Mouse (Mus musculus) lung, embryonic 14.5 days (tissue): ENCODE results near the gene Zfp691. TPM values are rescaled to one million over a fixed set of nuclear protein-coding genes. Genes with fewer than 3 reads are reported as not detected.

ENCODE experiments used
- ATAC-seq: fragments of 200-750 bp; cut with Nextera tagmentation; 2 replicates; pipeline ENCODE4 v1.8.0; 2017; ENCODE audit warnings: mild to moderate bottlenecking, moderate TSS enrichment, moderate library complexity; ENCODE audit not compliant: insufficient read depth
- DNase-seq: peaks from one replicate; pipeline ENCODE4 v3.0.0-alpha.2; 2015
- H3K27ac ChIP-seq: fragments of 300-500 bp; sonication (generic); 2 replicates; pipeline ENCODE4 v1.5.1; 2014; ENCODE audit warnings: low read depth, mild to moderate bottlenecking, moderate library complexity
- H3K27me3 ChIP-seq: fragments of 300-500 bp; sonication (generic); 2 replicates; pipeline ENCODE4 v1.6.1; 2014; ENCODE audit warnings: low read length, control low read depth; ENCODE audit not compliant: insufficient read depth
- H3K36me3 ChIP-seq: fragments of 300-500 bp; sonication (generic); 2 replicates; pipeline ENCODE4 v1.6.1; 2014; ENCODE audit warnings: control low read depth; ENCODE audit not compliant: insufficient read depth
- H3K4me1 ChIP-seq: fragments of 300-500 bp; sonication (generic); 2 replicates; pipeline ENCODE4 v1.6.1; 2014; ENCODE audit warnings: antibody characterized with exemption, control low read depth; ENCODE audit not compliant: insufficient read depth
- H3K4me2 ChIP-seq: fragments of 300-500 bp; sonication (generic); 2 replicates; pipeline ENCODE4 v1.6.1; 2014; ENCODE audit warnings: mild to moderate bottlenecking
- H3K4me3 ChIP-seq: fragments of 300-500 bp; sonication (generic); 2 replicates; pipeline ENCODE4 v1.5.1; 2014; ENCODE audit warnings: low read depth, low read length
- H3K9ac ChIP-seq: fragments of 300-500 bp; sonication (generic); 2 replicates; pipeline ENCODE4 v1.6.1; 2014
- H3K9me3 ChIP-seq: fragments of 300-500 bp; sonication (generic); 2 replicates; pipeline ENCODE4 v1.6.1; 2016; ENCODE audit warnings: low read depth, low read length, control low read depth
- CTCF ChIP-seq: IDR thresholded peaks from 2 replicates; pipeline ENCODE4 v1.5.1; 2016; ENCODE audit warnings: antibody characterized with exemption, low read depth
- WGBS: fragments of 180-500 bp; shearing (Covaris S2); extraction: QIAGEN DNeasy Blood & Tissue Kit; methylation state at CpG from one replicate; pipeline ENCODE4 v1.1.7; 2014; 5-methylcytosine and 5-hydroxymethylcytosine counted together
- polyA plus RNA-seq: library from polyadenylated mRNA; unstranded; fragments of >200 nt; fragmentation: Nextera tagmentation; extraction: Ambion mirVana; gene quantifications from 2 replicates; pipeline ENCODE4 v1.2.1, GENCODE M21; 2014

The Zfp691 gene
- polyA plus RNA-seq, 1 experiment from 2014 or later = 7.7 TPM

DNA sequence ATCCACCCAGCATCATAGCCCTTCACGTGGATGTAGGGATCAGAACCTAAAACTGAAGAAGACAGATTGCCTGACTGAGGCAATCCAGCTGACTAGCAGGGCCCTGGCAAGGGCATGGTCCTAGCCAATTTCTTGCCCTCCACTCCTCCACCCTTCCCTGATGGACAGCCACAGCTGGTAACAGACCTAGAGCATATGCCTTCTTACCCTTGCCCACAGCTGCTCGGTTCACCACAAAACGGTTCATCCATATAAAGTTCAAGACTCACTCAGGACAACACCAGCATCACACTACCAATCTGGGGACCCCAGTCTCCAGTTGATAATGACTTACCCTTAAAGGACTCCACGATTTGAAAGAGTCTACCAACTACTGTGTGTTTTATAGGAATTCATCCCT lies 11.8 kb upstream of the Zfp691 start:
- Histone ChIP-seq H3K27me3 (no peaks in the 10 kb centered on the region), H3K4me2 (no peak overlapping the region), H3K4me3 (no peak overlapping the region), H3K9me3 (no peaks in the 10 kb centered on the region), H3K27ac (no peak overlapping the region), H3K4me1 (no peaks in the 10 kb centered on the region), H3K9ac (no peak overlapping the region), H3K36me3 (no peaks in the 10 kb centered on the region)
- 75% methylated on average over 4 of the region's 4 CpGs for WGBS
- DNase-seq (no peak), ATAC-seq (no peak)
- TF ChIP-seq CTCF = no peak

DNA sequence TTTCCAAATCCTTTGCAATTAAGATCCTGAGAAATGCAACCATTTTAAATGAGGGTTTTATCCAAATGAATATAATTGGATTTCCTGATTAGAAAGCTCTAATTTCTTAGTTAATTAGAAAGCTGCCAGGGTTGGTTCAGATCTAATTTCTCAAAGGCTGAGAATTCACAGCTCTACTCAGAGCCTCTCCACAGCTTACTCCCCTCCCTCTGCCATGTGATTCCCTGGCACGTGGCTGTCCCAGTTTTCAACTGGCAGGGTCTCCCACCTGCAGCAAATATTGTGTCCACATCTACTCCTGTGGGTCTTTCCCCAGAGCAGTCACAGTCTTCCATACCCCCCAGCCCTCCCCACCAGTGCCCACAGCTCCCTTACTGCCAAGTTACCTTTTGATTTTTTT lies 9.5 kb upstream of the Zfp691 start:
- Histone ChIP-seq H3K9me3 (no peaks in the 10 kb centered on the region), H3K9ac (no peak overlapping the region), H3K36me3 (no peaks in the 10 kb centered on the region), H3K4me2 (no peak overlapping the region), H3K4me3 (no peak overlapping the region), H3K27me3 (no peaks in the 10 kb centered on the region), H3K4me1 (no peaks in the 10 kb centered on the region), H3K27ac (no peak overlapping the region)
- TF ChIP-seq CTCF = no peak
- no peak for ATAC-seq
- no peak for DNase-seq
- 32% methylated on average over 1 of the region's 1 CpGs for WGBS

DNA sequence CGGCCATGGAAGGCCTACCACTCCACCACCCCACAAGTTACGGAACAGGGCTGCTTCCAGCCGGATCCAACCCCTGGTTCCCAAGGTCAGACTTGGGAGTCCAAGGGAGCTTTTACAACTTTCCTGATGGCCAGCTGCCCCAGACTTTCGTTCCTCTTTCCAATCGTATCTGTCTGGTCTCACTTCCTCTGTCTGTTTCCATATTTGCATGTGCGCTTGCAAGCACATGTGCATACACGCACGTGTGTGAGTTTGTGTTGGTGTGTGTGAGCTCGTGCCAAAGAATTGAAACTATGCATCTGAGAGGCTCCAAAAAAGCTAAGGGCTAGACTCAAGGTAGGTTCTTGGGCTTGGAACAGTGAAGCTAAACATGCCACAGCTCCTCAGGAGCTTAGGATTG lies 7.5 kb upstream of the Zfp691 start:
- H3K4me1 ChIP-seq = no peaks in the 10 kb centered on the region
- H3K4me2 ChIP-seq = no peak overlapping the region
- TF ChIP-seq CTCF = no peak
- no peak overlapping the region for H3K27ac ChIP-seq
- no peaks in the 10 kb centered on the region for H3K9me3 ChIP-seq
- H3K4me3 ChIP-seq = no peak overlapping the region
- WGBS = 83% methylated on average over 9 of the region's 9 CpGs
- ATAC-seq (no peak), DNase-seq (no peak)
- H3K9ac ChIP-seq = no peak overlapping the region
- no peaks in the 10 kb centered on the region for H3K27me3 ChIP-seq
- no peaks in the 10 kb centered on the region for H3K36me3 ChIP-seq

DNA sequence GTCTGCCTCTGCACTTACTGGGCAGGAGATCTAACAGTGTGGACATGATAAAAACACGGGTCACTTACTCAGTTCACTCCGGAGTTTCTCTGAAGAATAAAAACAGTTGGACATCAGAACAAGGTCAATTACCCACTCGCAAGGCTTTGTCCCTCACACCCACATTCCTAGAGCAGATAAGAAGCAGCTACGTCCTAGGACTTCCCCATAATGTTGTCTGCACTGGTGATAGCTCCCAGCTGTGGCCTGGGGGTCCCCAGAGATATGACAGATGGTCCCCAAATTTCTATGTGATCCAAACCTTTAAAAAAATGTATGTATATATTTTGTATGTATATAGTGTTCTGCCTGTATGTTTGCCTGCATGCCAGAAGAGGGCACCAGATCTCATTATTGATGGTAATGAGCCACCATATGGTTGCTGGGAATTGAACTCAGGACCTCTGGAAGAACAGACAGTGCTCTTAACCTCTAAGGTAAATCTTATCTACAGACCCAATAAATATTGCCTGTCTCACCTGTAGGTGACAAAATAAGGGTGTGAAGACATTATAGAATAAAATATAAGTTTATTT lies 6.2 kb upstream of the Zfp691 start:
- WGBS = 40% methylated on average over 4 of the region's 4 CpGs
- no peaks in the 10 kb centered on the region for H3K4me1 ChIP-seq
- no peak overlapping the region for H3K27ac ChIP-seq
- no peak overlapping the region for H3K4me3 ChIP-seq
- ATAC-seq = no peak
- H3K36me3 ChIP-seq = no peaks in the 10 kb centered on the region
- no peak for DNase-seq
- TF ChIP-seq CTCF = peak; percentile 31
- H3K27me3 ChIP-seq = no peaks in the 10 kb centered on the region
- no peak overlapping the region for H3K4me2 ChIP-seq
- H3K9me3 ChIP-seq = no peaks in the 10 kb centered on the region
- no peak overlapping the region for H3K9ac ChIP-seq

DNA sequence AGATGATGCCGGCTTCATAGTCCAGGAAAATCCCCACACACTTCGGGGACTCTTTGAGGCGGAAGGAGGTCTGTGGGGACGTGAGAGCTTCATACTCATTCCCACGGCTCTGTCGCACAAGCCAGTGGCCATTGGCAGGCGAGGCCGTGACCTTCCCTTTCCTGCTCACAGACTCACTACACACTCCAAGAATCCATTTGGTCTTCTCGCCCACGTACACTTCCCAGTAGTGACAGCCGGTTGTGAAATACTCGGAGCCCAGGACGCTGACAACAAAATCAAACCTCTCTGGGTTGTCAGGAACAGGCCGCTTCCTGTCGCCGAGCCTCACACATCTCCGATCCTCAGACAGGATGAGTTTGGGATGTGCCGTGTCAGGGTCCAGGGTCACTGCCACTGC lies 4.3 kb upstream of the Zfp691 start:
- Histone ChIP-seq H3K4me1 (no peaks in the 10 kb centered on the region), H3K4me3 (no peak overlapping the region), H3K27me3 (no peaks in the 10 kb centered on the region), H3K4me2 (no peak overlapping the region), H3K9me3 (no peaks in the 10 kb centered on the region), H3K27ac (no peak overlapping the region; the same call in 1 of the 2 replicates), H3K9ac (no peak overlapping the region), H3K36me3 (no peaks in the 10 kb centered on the region)
- ATAC-seq (no peak), DNase-seq (peak; percentile 39)
- no peak for TF ChIP-seq CTCF
- 37% methylated on average over 18 of the region's 18 CpGs for WGBS

DNA sequence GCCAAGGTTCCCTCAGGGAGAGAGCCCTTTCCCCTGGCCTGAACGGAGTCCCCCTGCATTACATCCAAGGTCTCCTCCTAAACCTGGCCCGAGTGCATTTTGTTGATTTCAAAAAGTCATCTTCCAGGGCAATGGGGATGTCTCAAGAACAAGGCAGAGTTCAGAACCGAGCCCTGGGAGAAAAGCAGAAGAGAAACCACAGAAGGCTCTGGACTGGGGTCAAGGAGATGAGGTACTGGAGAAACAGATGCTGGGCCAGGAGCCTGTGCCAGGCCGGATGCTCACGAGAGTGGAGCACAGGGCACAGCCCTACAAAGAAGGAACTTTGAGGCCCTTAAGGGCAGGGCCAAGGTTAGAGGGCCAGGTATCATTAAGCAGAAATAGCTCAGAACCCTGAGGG lies 3.7 kb upstream of the Zfp691 start:
- no peak overlapping the region for H3K9ac ChIP-seq
- H3K27ac ChIP-seq = no peak overlapping the region
- 56% methylated on average over 5 of the region's 5 CpGs for WGBS
- peaks cover 4% of the 10 kb centered on the region; the same call in 1 of the 2 replicates for H3K4me1 ChIP-seq
- no peak overlapping the region for H3K4me3 ChIP-seq
- ATAC-seq (no peak), DNase-seq (no peak)
- no peak overlapping the region for H3K4me2 ChIP-seq
- H3K27me3 ChIP-seq = no peaks in the 10 kb centered on the region
- no peaks in the 10 kb centered on the region for H3K9me3 ChIP-seq
- TF ChIP-seq CTCF = no peak
- no peaks in the 10 kb centered on the region for H3K36me3 ChIP-seq

DNA sequence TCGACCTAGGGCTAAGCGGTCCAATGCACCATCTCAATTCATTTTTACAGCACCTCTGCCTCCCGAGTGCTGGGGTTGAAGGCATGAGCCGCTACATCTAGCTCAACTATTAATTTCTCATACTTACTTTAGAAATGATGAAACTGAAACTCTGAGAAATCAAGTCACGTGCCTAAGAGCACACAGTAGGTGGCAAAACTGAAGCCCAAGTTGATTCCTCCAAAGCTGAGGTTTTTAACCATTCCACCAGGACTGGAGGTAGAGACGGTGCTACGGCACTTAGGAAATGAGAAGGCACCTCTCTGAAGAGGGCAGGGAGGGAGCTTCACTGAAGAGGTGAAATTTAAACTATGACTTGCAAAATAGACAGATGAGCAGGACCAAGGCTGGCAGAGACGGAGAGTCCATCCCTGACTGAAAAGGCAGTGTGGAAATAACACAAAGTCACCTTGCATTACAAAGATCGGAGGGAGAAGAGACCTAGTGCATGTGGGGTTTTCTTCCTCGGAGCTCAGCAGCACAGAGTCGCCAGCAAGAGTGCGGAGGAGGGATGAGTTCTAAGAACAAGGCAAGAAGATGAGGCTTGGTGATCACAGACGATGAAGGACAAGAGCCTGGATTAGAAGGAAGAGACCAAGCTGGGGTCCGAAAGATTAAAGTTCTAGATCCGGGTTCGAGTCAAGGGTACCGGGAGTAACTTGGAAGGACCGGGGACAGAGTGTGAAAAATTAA lies 910 bp downstream of the Zfp691 start:
- peaks cover 25% of the 10 kb centered on the region for H3K36me3 ChIP-seq
- no peaks in the 10 kb centered on the region for H3K9me3 ChIP-seq
- no peak for TF ChIP-seq CTCF
- H3K4me1 ChIP-seq = peaks cover 5% of the 10 kb centered on the region; the same call in 1 of the 2 replicates
- no peak for ATAC-seq
- WGBS = 29% methylated on average over 18 of the region's 18 CpGs
- H3K4me2 ChIP-seq = peak overlapping the region; percentile 75
- peak; percentile 7 for DNase-seq
- peak overlapping the region; percentile 80 for H3K9ac ChIP-seq
- peak overlapping the region; percentile 69 for H3K4me3 ChIP-seq
- no peak overlapping the region for H3K27ac ChIP-seq
- H3K27me3 ChIP-seq = no peaks in the 10 kb centered on the region
